Mouse (Mus musculus) heart, postnatal 0 days (tissue): Measurements from ENCODE around the gene Atxn1. TPM values are rescaled to one million over a fixed set of nuclear protein-coding genes. Genes with fewer than 3 reads are reported as not detected.
A peak's percentile ranks its signal among the peaks of the same experiment; 100 is the strongest.

Source experiments
- ATAC-seq: fragments of 200-750 bp; cut with Nextera tagmentation; 2 replicates; pipeline ENCODE4 v1.8.0; 2017; ENCODE audit warnings: low read depth, moderate number of reproducible peaks, moderate library complexity; ENCODE audit not compliant: insufficient read depth
- DNase-seq: peaks from one replicate; pipeline ENCODE4 v3.0.0-alpha.2; 2016; ENCODE audit warnings: low spot score
- H3K27ac ChIP-seq: fragments of 300-500 bp; sonication (generic); 2 replicates; pipeline ENCODE4 v1.5.1; 2014; ENCODE audit warnings: low read depth, mild to moderate bottlenecking
- H3K27me3 ChIP-seq: fragments of 300-500 bp; sonication (generic); 2 replicates; pipeline ENCODE4 v1.6.1; 2014; ENCODE audit warnings: low read length, mixed read lengths; ENCODE audit not compliant: control insufficient read depth, insufficient read depth
- H3K36me3 ChIP-seq: fragments of 300-500 bp; sonication (generic); replicated peaks from 2 replicates; pipeline ENCODE4 v1.6.1; 2014; ENCODE audit warnings: low read length, mixed read lengths; ENCODE audit not compliant: control insufficient read depth, insufficient read depth
- H3K4me1 ChIP-seq: fragments of 300-500 bp; sonication (generic); 2 replicates; pipeline ENCODE4 v1.6.1; 2014; ENCODE audit warnings: antibody characterized with exemption; ENCODE audit not compliant: control insufficient read depth, insufficient read depth
- H3K4me2 ChIP-seq: fragments of 300-500 bp; sonication (generic); 2 replicates; pipeline ENCODE4 v1.6.1; 2014; ENCODE audit warnings: low read depth, mild to moderate bottlenecking, low read length, moderate library complexity
- H3K4me3 ChIP-seq: fragments of 300-500 bp; sonication (generic); 2 replicates; pipeline ENCODE4 v1.5.1; 2014; ENCODE audit warnings: low read depth, low read length
- H3K9ac ChIP-seq: fragments of 300-500 bp; sonication (generic); replicated peaks from 2 replicates; pipeline ENCODE4 v1.6.1; 2014; ENCODE audit warnings: low read depth, low read length, mixed read lengths
- H3K9me3 ChIP-seq: fragments of 300-500 bp; sonication (generic); replicated peaks from 2 replicates; pipeline ENCODE4 v1.6.1; 2016; ENCODE audit warnings: low read length; ENCODE audit not compliant: control insufficient read depth
- CTCF ChIP-seq: IDR thresholded peaks from 2 replicates; pipeline ENCODE4 v1.5.1; 2016; ENCODE audit warnings: antibody characterized with exemption, control low read depth, low read depth
- EP300 ChIP-seq: IDR thresholded peaks from 2 replicates; pipeline ENCODE4 v1.6.1; 2016; ENCODE audit warnings: antibody characterized with exemption, low read depth
- WGBS: fragments of 180-500 bp; shearing (Covaris S2); extraction: QIAGEN DNeasy Blood & Tissue Kit; methylation state at CpG from one replicate; pipeline ENCODE4 v1.1.7; 2014; 5-methylcytosine and 5-hydroxymethylcytosine counted together
- polyA plus RNA-seq: library from polyadenylated mRNA; unstranded; fragments of >200 nt; fragmentation: Nextera tagmentation; extraction: Ambion mirVana; gene quantifications from 2 replicates; pipeline ENCODE4 v1.2.1, GENCODE M21; 2015
- total RNA-seq: library from RNA; depleted of rRNA; stranded (reverse); fragments of >200 nt; gene quantifications from 2 replicates; pipeline ENCODE4 v1.2.3, GENCODE M21; 2014; ENCODE audit warnings: low replicate concordance

Gene Atxn1
- total and polyA plus RNA-seq, 2 experiments from 2014 or later = 10.3 to 15.0 TPM

DNA sequence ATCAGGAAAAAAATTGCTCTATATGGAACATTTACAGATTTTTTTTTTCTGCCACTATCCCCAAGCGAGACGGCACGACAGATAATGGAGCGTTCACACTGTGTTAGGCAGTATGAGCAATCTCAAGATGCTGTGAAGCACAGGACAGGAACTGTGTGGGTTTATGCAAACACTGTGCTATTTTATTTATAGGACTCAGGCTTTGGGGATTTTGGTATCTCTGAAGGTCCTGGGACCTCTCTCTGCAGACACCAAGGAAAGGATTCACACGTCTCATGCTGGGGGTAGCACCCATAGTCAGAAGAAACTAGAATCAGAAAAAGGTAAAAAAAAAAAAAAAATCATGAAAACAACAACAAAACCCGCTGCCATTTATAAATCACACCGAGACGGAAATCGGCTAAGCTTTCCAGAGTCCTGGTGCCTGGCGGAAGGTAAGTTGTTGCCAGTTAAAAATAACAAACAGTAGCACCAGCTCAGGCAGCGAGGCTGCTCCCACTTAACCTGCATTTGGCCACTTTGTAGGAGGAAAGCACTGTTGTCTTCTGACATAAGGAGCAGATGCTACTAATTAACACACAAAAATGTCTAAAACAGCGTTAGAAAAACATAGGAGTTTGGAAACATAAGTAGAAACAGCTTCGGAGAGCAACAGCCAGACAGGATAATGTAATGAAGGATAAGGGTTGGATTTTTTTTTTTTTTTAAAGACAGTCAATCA is 102.8 kb downstream of the Atxn1 start:
- no peaks in the 10 kb centered on the region for H3K36me3 ChIP-seq
- peaks cover 5% of the 10 kb centered on the region; the same call in 1 of the 2 replicates for H3K4me1 ChIP-seq
- H3K27me3 ChIP-seq = no peaks in the 10 kb centered on the region
- H3K4me3 ChIP-seq = no peak overlapping the region
- ATAC-seq (no peak), DNase-seq (peak; percentile 11)
- H3K9me3 ChIP-seq = no peaks in the 10 kb centered on the region
- TF ChIP-seq CTCF = no peak
- no peak for TF ChIP-seq EP300
- no peak overlapping the region for H3K27ac ChIP-seq
- no peak overlapping the region for H3K4me2 ChIP-seq
- no peak overlapping the region for H3K9ac ChIP-seq
- 55% methylated on average over 13 of the region's 13 CpGs for WGBS

DNA sequence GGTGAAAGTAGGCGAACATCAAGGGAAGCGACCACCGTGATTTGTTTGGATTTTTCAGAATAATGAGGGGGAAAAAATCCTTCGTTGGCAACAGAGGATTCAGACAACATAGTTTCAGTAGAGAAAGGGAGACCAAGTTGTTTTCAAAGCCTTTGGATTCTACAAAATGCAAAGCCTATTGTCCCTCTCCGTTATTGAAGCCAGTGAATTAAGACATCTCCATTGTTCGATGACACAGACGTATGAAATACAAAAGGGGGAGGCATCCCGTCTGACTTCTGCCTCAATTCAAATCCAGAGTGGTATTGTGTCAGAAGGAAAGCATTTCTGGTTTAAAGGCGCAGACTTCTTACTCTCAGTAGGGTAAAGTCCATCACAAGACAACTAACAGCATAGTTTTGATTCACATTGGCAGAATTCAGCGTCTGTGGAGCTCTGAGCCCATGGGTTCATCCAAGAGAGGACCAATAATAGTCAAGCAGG is 103.7 kb downstream of the Atxn1 start:
- Histone ChIP-seq H3K27me3 (no peaks in the 10 kb centered on the region), H3K4me2 (no peak overlapping the region), H3K4me3 (no peak overlapping the region), H3K9ac (no peak overlapping the region), H3K9me3 (no peaks in the 10 kb centered on the region), H3K36me3 (no peaks in the 10 kb centered on the region), H3K4me1 (peaks cover 7% of the 10 kb centered on the region; the same call in 1 of the 2 replicates), H3K27ac (no peak overlapping the region)
- DNase-seq = no peak
- WGBS = 79% methylated on average over 10 of the region's 10 CpGs
- no peak for TF ChIP-seq EP300
- TF ChIP-seq CTCF = no peak
- ATAC-seq = no peak

DNA sequence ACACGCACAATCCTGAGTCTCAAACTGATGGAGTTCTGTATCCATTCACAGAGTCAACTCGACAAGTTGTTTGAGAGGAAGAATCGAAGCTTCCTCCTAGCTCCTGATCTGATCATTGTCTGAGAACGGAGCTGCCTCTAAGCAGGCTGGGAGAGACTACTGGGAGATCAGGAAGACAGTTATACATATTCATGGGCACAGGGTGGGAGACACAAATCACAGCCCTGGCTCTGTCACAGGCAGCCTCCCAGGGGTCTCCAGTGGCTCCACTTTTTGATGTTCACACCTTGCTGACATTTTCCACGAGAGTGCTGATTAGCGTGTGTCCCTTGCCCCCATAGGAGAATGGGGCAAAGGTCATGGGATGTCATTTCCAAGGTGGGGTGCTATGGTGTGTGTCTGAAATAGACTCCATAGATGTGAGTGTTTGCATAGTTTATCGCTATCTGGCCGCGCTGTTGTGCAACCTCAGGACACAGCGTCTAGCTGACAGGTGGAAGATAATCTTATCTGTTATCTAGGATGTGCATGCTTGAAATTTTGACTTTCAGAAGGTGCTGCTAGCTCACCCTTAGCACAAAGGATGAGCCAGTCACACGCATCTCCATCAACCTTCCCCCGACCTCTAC is 105.6 kb downstream of the Atxn1 start:
- H3K27me3 ChIP-seq = no peaks in the 10 kb centered on the region
- H3K27ac ChIP-seq = no peak overlapping the region
- no peak for DNase-seq
- H3K4me3 ChIP-seq = no peak overlapping the region
- TF ChIP-seq EP300 = no peak
- TF ChIP-seq CTCF = no peak
- peaks cover 8% of the 10 kb centered on the region; the same call in 1 of the 2 replicates for H3K4me1 ChIP-seq
- H3K4me2 ChIP-seq = no peak overlapping the region
- 76% methylated on average over 12 of the region's 12 CpGs for WGBS
- H3K9me3 ChIP-seq = no peaks in the 10 kb centered on the region
- no peak overlapping the region for H3K9ac ChIP-seq
- no peaks in the 10 kb centered on the region for H3K36me3 ChIP-seq
- ATAC-seq = no peak

DNA sequence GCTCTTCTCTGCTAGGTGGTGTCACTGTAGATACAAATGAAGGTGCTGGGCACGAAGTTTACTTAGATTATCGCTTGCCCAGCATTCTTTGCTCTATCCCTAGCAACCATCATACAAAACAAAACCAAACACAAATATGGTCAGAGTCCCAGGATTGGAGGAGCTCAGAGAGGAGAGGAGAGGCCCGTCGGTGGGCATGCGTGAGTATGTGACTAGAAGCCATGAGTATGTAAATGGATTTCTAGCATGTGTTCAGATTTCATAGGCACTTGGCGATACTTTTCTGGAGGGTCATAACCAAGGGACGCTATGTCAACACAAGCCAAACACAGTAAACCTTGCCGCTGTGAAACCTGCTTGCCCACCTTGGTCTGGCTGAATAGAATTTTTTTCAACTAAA is 107.4 kb downstream of the Atxn1 start:
- Histone ChIP-seq H3K27me3 (no peaks in the 10 kb centered on the region), H3K4me1 (peaks cover 8% of the 10 kb centered on the region; the same call in 1 of the 2 replicates), H3K4me2 (no peak overlapping the region), H3K4me3 (no peak overlapping the region), H3K36me3 (no peaks in the 10 kb centered on the region), H3K9me3 (no peaks in the 10 kb centered on the region), H3K9ac (no peak overlapping the region), H3K27ac (no peak overlapping the region)
- no peak for DNase-seq
- 88% methylated on average over 8 of the region's 8 CpGs for WGBS
- no peak for ATAC-seq
- TF ChIP-seq EP300 (no peak), CTCF (no peak)

DNA sequence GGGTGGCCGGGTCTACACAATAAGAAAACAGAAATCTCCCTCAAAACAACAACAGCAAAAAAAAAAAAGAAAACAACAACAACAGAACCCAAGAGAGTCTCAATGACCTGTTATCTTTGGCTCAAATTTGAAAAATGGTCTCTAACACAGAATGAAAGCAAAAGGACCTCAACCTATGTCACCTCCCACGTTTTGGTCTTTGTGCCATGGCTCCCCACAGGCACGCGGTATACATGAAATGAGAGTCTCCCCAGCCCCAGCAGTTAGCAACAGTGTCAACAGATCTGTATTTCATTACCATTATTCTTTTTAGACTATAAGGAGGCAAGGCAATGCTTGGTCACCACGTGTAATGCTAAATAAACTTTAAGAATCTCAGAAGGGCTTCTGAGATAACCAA is 110.3 kb downstream of the Atxn1 start:
- H3K27ac ChIP-seq = no peak overlapping the region
- no peaks in the 10 kb centered on the region for H3K27me3 ChIP-seq
- H3K36me3 ChIP-seq = no peaks in the 10 kb centered on the region
- no peak overlapping the region for H3K4me3 ChIP-seq
- 86% methylated on average over 5 of the region's 5 CpGs for WGBS
- no peaks in the 10 kb centered on the region for H3K9me3 ChIP-seq
- H3K4me2 ChIP-seq = no peak overlapping the region
- TF ChIP-seq CTCF (no peak), EP300 (no peak)
- 0 out of 2 replicates have a peak, but pooled peaks cover 6% of the 10 kb centered on the region for H3K4me1 ChIP-seq
- no peak overlapping the region for H3K9ac ChIP-seq
- DNase-seq = no peak
- no peak for ATAC-seq
